Mouse (Mus musculus): ENCODE data around the gene Nsdhl. TPM values are rescaled to one million over a fixed set of nuclear protein-coding genes. Genes with fewer than 3 reads are reported as not detected.

Gene Nsdhl
- total RNA-seq, 1 experiment from 2014 or later, result 14.2 TPM

DNA sequence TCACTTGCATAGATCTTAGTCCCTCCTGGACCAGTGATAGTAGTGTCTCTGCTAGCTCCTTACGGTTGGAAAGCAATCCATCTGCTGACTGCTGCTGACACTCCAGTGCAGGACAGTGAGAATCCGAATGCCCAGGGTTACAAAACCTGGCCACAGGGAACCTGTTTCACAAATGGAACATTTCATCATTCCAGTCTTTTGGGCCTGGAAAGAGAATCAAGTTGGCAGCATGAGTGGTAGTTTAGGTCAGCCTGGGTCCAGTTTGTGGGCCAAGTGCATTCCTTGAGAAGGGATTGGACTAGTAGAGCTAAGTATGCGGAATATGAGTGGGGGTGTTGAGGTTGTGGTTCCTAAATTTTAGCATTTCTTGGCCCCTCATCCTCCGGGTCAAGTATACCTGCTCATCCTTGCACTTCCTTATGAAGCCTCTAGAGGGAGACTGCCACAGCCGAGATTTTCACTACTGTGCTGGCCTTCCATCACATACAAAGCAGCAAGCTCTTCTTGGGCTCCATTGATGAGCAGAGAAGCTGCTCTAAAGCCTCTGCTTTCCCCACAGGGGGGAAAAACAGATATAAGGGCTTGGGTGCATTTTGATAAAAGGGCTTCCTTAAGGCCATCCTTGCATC, 74.0 kb downstream of the Nsdhl start:
- ATAC-seq (replicated peaks; ENCODE audit: low read depth, poor library complexity, severe bottlenecking), result 0 out of 2 replicates have a peak, but pooled peaks have one; percentile 52

DNA sequence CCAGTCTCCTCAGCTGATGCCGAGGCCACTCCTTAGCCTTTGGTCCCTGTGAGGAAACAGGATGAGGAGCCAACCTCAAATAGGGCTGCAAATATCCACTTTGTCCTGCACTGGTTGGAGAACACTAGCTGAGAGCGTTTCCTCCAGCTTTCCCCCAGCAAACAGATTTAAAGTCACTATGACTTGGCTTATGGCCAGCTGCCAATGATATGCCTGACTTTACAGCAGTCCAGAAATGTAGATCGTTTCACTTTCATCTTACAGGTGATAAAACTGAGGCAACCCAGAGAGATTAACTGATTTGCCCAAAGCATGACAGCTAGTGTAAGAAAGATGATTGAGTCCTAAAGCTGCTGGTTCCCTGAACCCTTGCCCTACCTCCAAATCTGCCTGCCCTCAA, 77.2 kb downstream of the Nsdhl start:
- no peak for ATAC-seq (replicated peaks; ENCODE audit: low read depth, poor library complexity, severe bottlenecking)

DNA sequence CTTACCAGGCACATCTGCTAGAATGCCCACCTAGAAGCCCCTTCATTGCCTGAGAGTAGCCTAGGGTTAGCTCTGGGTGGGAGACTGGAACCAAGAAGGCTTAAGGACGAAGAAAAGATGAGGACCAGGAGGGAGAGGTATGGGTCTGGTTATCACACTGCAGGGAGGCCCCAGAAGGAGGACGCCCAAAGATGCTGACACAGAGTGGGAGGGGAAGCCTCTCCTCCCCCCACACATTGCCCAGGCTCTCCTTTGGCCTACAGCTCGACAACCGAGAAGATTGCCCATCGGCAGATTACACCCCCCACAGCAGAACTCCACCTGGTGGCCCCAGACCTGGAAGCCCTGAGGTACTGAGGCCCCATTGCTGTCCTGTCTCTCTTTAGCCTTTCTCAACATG, 84.8 kb downstream of the Nsdhl start:
- ATAC-seq (replicated peaks; ENCODE audit: low read depth, poor library complexity, severe bottlenecking), result no peak

DNA sequence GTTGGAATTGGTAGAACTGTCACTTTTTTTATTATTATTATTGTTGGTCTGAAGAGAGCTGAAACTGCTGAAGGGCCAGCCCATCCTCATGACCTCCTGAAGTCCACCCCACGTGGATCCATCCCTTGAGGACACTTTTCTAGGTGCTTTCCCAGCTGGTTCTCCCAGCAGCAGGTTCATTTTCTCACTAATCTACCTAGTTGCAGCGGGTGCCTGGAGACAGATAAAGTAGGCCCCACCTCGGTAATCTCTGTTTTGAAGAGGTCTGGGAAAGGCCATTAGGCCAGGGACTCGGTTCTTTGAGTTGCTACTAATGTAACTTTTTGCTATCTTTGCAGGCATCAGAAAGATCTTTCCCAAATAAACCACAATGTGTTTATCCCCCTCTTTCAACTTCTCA, 87.3 kb downstream of the Nsdhl start:
- ATAC-seq (replicated peaks; ENCODE audit: low read depth, poor library complexity, severe bottlenecking), result no peak

DNA sequence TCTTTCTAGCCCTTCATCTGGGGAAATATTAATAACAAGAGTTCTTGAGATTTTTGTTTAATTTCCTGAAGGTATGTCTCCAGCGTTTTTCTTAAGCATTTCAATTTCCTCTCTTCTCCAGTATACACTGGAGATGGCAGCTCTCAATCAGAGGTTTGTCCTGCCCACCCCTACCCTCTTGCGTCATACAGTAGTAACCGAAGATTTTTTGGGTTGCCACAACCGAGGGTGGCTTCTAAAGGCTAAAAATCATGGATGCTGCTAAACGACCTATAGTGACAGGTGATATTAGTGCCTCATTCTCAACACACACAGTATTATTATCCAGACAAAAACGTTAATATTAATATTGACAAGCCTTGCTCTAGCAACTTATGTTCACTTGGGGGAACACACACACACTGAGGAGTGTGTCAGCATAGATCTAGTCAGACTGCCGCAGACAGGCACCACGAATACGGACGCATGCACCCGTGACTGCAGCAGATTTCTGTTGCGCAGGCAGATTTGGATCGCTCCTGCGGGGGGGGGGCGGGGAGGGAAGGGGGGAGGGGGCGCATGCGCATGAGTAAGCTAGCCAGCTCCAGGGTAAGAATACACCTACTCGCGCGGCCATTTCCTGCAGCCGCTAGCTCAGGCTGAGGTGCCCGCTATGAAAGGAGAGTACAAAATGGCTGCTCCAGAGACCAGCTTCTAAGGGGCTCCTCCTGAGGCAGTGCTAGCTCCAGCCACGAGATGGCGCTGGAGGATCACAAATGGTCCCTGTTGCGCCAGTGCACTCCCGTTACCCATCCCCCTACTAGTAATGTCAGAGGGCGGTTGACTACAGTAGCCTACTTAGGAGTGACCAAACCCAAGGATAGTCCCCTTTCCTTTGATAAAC, 89.5 kb downstream of the Nsdhl start:
- peak; percentile 97 for ATAC-seq (replicated peaks; ENCODE audit: low read depth, poor library complexity, severe bottlenecking)

Other genes starting within 250 kb of the Nsdhl start
- not detected in 2 replicates for gene Gabrq, start 93.4 kb upstream of the Nsdhl start, total RNA-seq (2017)
- gene Cetn2, start 146 bp upstream of the Nsdhl start, total RNA-seq (2017), result 112 and 130 TPM in 2 replicates
- gene Zfp185, start 68.8 kb downstream of the Nsdhl start, total RNA-seq (2017), result 0.34 TPM in 1 of 2 replicates, not detected in the other
- not detected in 2 replicates for gene Pnma5, start 118.5 kb downstream of the Nsdhl start, total RNA-seq (2017)
- gene Pnma3, start 146.2 kb downstream of the Nsdhl start, total RNA-seq (2017), result not detected in 2 replicates
- 11.7 and 42.1 TPM in 2 replicates for gene Xlr4a, start 163.9 kb downstream of the Nsdhl start, total RNA-seq (2017)
- 4.1 and 8.2 TPM in 2 replicates for gene Xlr3a, start 178.5 kb downstream of the Nsdhl start, total RNA-seq (2017)
- not detected in 2 replicates for gene Gm14685, start 198.5 kb downstream of the Nsdhl start, total RNA-seq (2017)
- gene Xlr5b, start 230.2 kb downstream of the Nsdhl start, total RNA-seq (2017), result not detected in 2 replicates
- not detected in 2 replicates for gene DXBay18, start 230.9 kb downstream of the Nsdhl start, total RNA-seq (2017)